Mouse (Mus musculus) left cerebral cortex, postnatal 25 days (tissue): ENCODE data around the gene Zbtb1. TPM values are rescaled to one million over a fixed set of nuclear protein-coding genes. Genes with fewer than 3 reads are reported as not detected.

Source experiments
- DNase-seq, 2 experiments: peaks; one replicate each; pipeline ENCODE4 v3.0.0; 2022; ENCODE audit warnings: low spot score in 2 of 2, mixed read lengths in 1 of 2
- intact Hi-C: fragments of 180-260 bp; cut with DNase I; formaldehyde crosslinking; loops from one replicate; pipeline ENCODE4 v1.15.1; 2025
- total RNA-seq, 2 experiments: library from RNA; stranded (reverse); gene quantifications; 2 replicates each; pipeline ENCODE4 v1.2.3; 2021

The Zbtb1 gene
- total RNA-seq, 2 experiments from 2014 or later: 5.3 to 5.4 TPM

DNA sequence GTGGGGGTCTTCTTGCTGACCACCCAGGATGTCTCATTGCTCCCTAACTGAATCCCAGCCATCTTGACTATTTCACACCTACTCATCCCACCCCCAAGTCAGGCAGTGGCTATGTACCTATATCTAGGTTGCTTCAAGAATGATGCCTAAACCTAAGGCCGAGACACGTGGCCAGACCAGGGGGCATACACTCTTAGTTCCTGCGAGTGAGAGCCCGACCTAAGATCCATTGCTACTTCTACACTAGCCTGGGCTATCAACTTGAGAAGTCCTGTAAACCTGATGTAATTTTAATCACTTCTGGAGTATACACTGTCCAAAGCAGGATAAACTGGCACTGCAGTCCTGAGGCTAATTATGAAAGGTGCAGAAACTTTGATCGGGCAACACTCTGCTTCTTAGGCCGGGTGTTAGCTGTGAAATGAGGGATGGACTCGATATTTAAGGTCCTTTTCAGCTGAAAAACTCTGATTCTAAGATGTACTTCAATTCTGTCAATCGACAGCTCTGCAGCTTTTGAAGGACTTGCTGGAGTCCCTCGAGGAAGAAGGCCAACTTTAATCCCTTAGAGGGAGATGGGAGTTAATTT lies 1.8 kb upstream of the Zbtb1 start:
- no peak for DNase-seq
- intact Hi-C loops: loop anchor here (2.0 to 5.0 kb wide), 2 partner anchors 97 to 179 kb away; no protein-coding TSS in a partner anchor

- no peak for DNase-seq
- intact Hi-C loops: loop anchor here (1.0 to 5.0 kb wide), 3 partner anchors 36 to 179 kb away; partner anchors contain the start of gene Hspa2
These were observed 1.3 kb upstream of the Zbtb1 start for GRCm38 (mm10) chr12:76368790-76369205.

DNA sequence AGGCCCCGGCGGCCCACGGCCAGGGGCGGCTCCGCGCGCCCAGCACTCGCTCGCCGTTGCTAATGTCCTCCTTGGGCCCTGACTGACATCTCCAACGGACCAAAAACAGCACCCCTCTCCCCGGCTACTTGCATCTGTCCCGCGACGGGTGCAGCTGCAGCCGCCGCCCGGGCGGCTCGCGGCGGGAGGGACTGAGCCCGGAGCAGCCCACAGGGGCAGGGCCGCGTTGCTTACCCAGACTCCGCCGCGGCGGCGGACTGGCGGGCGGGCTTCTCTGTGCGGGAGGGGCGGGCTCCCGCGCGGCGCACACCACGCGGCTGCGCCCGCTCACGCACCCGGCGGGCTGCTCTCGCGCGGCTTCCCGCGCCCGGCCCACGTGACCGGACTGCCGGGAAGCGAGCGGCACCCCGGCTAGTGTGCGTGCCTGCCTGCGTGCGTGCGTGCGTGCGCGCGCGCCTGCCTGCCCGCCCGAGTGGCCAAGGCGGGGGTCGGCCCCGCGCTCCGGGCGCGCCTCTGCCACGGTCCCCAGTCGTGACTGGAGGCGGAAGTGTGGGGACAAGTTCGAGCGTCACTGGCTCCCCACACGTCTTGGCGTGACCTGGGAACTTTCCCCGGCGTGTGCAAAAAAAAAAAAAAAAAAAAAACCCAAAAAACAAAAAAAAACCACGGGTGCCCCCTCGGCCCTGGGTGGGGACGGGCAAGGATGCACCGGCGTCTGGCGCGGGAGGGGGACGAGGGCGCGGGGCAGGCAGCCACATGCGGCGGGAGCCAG lies 674 bp upstream of the Zbtb1 start, which contains the start of gene Zbtb25:
Gene Zbtb25, minus strand, starts transcription at position 397 of the 772 bp plus-strand sequence.
- intact Hi-C loops: loop anchor here (1.0 to 5.0 kb wide), 3 partner anchors 35 to 178 kb away; partner anchors contain the start of gene Hspa2
- peak; percentile 94 for DNase-seq

- intact Hi-C loops: loop anchor here (2.0 kb wide), 1 partner anchor 224 kb away; no protein-coding TSS in a partner anchor
- DNase-seq: peak; percentile 63 to 72
These were observed 935 bp downstream of the Zbtb1 start for GRCm38 (mm10) chr12:76370831-76371571.

DNA sequence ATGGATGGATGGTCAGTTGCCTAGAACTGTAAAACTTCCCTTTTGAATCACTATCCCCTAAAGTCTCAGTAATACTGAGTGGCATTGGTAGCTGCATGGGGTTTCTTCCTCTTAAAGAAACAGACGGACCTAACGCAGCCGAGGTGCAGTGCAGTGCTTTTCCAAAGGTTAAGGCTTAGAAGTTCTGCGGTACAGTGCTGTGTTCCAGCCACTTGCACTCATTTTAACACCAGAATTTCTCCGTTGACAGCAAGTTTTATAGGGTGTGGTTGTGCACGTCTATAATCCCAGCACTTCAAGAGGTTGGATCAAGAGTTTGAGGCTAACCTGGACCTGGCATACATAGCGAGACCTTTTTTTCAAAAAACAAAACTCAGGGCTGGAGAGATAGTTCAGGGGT lies 2.0 kb downstream of the Zbtb1 start:
- no peak for DNase-seq
- intact Hi-C loops: no loop called here

GRCm38 (mm10) chr12:76372881-76373818 lies 3.1 kb downstream of the Zbtb1 start:
- DNase-seq: no peak
- intact Hi-C loops: no loop called here

- intact Hi-C loops: no loop called here
- DNase-seq: no peak
These were observed 3.9 kb downstream of the Zbtb1 start for GRCm38 (mm10) chr12:76373991-76374390.

- intact Hi-C loops: no loop called here
- DNase-seq: no peak
These were observed 4.8 kb downstream of the Zbtb1 start for GRCm38 (mm10) chr12:76374911-76375310.

DNA sequence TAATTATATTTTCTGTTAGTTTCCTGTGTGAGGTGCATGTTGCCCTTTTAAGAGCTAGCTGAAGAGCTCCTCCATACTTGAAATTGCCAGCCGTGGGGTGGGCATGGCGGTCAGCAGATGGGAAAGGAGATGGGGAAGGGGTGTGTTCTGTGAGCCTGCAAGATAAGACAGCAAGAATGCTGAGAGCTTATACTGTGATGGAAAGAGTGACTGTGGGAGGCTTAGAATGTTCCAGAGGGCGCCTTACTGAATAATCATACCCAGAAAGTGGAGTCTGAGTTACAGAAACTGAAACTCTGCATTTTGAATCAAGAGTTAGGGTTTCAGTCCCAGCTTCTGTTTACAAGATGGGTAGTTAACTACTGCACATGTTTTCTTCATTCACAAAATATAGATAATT lies 5.4 kb downstream of the Zbtb1 start:
- intact Hi-C loops: no loop called here
- DNase-seq: no peak

DNA sequence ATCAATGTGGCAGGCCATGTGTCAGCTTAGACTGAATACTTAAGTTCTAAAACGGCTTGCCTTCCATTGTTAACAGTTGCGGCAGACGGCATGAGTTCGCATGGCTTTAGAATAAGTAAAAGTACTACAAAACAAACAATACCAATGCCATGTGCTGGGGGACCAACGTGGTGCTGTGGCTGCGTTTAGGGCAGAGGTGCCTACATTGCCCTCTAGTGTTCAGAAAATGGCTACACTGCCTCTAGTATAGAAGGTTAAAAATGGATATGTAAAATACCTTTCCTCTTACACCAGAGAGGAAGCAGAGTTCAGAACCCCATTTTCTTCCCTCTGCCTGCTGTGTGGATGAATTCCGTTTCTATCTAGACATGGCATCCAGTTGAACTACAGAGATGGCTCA lies 6.6 kb downstream of the Zbtb1 start:
- peak in 1 of 2 experiments; percentile 43 for DNase-seq
- intact Hi-C loops: no loop called here

DNA sequence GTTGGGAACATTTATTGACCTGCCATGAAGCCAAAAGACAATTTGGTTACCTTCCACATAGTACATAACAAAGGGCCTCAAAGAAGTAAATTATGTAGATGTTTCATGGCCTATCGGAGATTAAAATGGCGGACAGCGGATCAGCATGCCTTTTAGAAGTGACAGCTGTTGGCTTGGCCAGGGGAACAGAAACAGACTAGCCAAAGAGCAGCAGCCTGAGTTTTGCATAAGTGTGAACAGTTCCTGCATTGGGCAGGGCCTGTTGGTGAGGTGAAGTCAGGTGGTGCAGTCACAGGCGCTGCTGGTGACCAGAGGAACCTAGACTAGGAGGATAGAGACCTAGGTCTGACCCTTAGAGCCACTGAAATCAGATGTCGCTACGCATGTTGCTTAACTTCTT lies 7.0 kb downstream of the Zbtb1 start:
- DNase-seq: no peak
- intact Hi-C loops: no loop called here

DNA sequence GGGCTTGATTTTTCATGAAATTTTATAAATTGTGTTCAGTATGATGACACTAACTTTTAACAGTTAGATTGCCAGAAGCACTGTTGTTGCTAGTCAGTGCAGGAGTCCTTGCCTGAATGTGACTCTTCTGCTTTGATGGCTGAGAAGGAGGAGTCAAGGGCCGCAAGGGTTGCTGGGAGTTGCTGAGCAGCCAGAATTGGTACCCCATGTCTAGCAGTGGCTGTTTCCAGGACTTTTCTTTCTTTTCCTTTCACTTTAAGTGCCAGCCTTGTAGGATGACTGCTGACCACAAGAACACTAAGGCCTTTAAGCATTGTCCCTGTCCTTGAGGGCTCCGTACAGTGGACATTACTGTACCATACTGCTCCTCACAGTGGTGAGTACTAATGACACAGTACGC lies 7.7 kb downstream of the Zbtb1 start:
- DNase-seq: no peak
- intact Hi-C loops: no loop called here

- DNase-seq: no peak
- intact Hi-C loops: no loop called here
These were observed 8.5 kb downstream of the Zbtb1 start for GRCm38 (mm10) chr12:76378556-76378955.

GRCm38 (mm10) chr12:76380151-76380550 lies 10.1 kb downstream of the Zbtb1 start:
- no peak for DNase-seq
- intact Hi-C loops: no loop called here

GRCm38 (mm10) chr12:76385342-76385741 lies 15.3 kb downstream of the Zbtb1 start:
- intact Hi-C loops: no loop called here
- DNase-seq: no peak

GRCm38 (mm10) chr12:76388794-76389193 lies 18.7 kb downstream of the Zbtb1 start:
- DNase-seq: peak in 1 of 2 experiments; percentile 33
- intact Hi-C loops: no loop called here

DNA sequence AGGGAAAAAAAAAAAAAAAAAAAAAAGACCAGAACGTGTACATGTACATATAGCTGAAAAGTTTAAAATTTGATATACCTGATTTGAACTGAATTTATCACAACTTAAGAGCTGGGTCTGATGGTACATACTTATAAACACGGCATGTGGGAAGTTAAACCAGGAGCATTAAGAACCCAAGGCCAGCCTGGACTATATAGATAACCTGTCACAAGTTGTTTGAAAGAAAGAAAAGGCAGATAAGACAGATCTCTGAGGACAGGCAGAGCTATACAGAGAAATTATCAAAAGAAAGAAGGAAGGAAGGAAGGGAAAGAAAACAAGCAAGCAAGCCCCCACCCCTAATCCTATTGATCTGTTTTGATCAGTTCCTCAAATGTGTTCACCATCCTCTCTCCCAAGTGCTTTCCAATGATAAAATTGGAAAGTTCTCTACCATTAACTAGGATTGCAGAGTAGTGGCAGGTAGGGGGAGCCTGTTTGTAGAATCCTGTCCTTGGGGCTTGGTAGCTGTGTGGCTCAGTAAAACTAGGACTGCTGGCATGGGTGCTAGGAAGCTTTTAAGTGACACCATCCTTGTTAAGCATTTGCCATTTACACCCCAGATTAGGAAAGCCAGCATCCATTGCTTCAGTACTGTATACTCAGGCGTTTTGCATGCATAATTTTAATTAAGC lies 21.7 kb downstream of the Zbtb1 start:
- no peak for DNase-seq
- intact Hi-C loops: no loop called here

- intact Hi-C loops: no loop called here
- DNase-seq: no peak
These were observed 22.9 kb downstream of the Zbtb1 start for GRCm38 (mm10) chr12:76392979-76393378.

- intact Hi-C loops: no loop called here
- DNase-seq: no peak
These were observed 27.2 kb downstream of the Zbtb1 start for GRCm38 (mm10) chr12:76397281-76397680.
